Mouse (Mus musculus) bone marrow macrophage, adult 2 months (primary cell): ENCODE data around the gene Osbpl10.

Source experiments
- CTCF ChIP-seq: IDR thresholded peaks from 2 replicates; pipeline ENCODE4 v1.5.1; 2012; ENCODE audit warnings: low read depth, mild to moderate bottlenecking, low read length, moderate library complexity
- POLR2A ChIP-seq: IDR thresholded peaks from 2 replicates; pipeline ENCODE4 v1.6.1; 2012; ENCODE audit warnings: mild to moderate bottlenecking, low read depth, low read length, borderline replicate concordance

GRCm38 (mm10) chr9:114995716-114996115 is 17.3 kb downstream of the Osbpl10 start:
- TF ChIP-seq POLR2A (no peak), CTCF (no peak)
